Mouse (Mus musculus): ENCODE measurements at regions not wholly inside any gene's neighbourhood (a gene's known extent, or its start where the extent isn't known, plus 50 kb on each side); places are given as distances from the start of the nearest gene placed in this dataset.

- DNase-seq (ENCODE audit: low spot score): no peak
- H3K27me3 ChIP-seq (ENCODE audit: control insufficient read depth, insufficient read depth, low read length): no peaks in the 10 kb centered on the region
- 88% methylated on average over 5 of the region's 5 CpGs for WGBS
These were observed 74.5 kb upstream of the Cdon start for GRCm38 (mm10) chr9:35346378-35346777.

GRCm38 (mm10) chr9:35350046-35350552 lies 70.8 kb upstream of the Cdon start:
- Histone ChIP-seq H3K27ac (ENCODE audit: low read depth, low read length) (no peak overlapping the region), H3K9ac (ENCODE audit: low read length) (no peak overlapping the region), H3K27me3 (ENCODE audit: control insufficient read depth, insufficient read depth, low read length) (no peaks in the 10 kb centered on the region), H3K4me2 (ENCODE audit: low read depth, low read length, severe bottlenecking) (no peak overlapping the region), H3K9me3 (ENCODE audit: control insufficient read depth, low read length) (no peaks in the 10 kb centered on the region), H3K4me3 (ENCODE audit: low read depth, low read length) (no peak overlapping the region), H3K4me1 (replicated peaks; ENCODE audit: control insufficient read depth, insufficient read depth, low read length) (no peaks in the 10 kb centered on the region; the same call in 1 of the 2 replicates), H3K36me3 (ENCODE audit: control insufficient read depth, insufficient read depth, low read length) (no peaks in the 10 kb centered on the region)
- DNase-seq (ENCODE audit: low spot score): no peak
- ATAC-seq (replicated peaks; ENCODE audit: low FRiP score): no peak
- WGBS: 84% methylated on average over 2 of the region's 2 CpGs

More at GRCm38 (mm10) chr9:35346378-35346777, 74.5 kb upstream of the Cdon start:
- no peak overlapping the region for H3K4me3 ChIP-seq (ENCODE audit: low read depth, low read length)
- no peaks in the 10 kb centered on the region for H3K9me3 ChIP-seq (ENCODE audit: control insufficient read depth, low read length)
- no peak overlapping the region for H3K27ac ChIP-seq (ENCODE audit: low read depth, low read length)
- no peak overlapping the region for H3K4me2 ChIP-seq (ENCODE audit: low read depth, low read length, severe bottlenecking)
- no peak overlapping the region for H3K9ac ChIP-seq (ENCODE audit: low read length)
- peaks cover 6% of the 10 kb centered on the region for H3K4me1 ChIP-seq (replicated peaks; ENCODE audit: control insufficient read depth, insufficient read depth, low read length)
- no peaks in the 10 kb centered on the region for H3K36me3 ChIP-seq (ENCODE audit: control insufficient read depth, insufficient read depth, low read length)
- no peak for ATAC-seq (replicated peaks; ENCODE audit: low FRiP score)

GRCm38 (mm10) chr9:35351576-35351975 lies 69.4 kb upstream of the Cdon start:
- WGBS: 84% methylated on average over 5 of the region's 5 CpGs
- Histone ChIP-seq H3K4me1 (replicated peaks; ENCODE audit: control insufficient read depth, insufficient read depth, low read length) (no peaks in the 10 kb centered on the region; the same call in 1 of the 2 replicates), H3K27ac (ENCODE audit: low read depth, low read length) (no peak overlapping the region), H3K9ac (ENCODE audit: low read length) (no peak overlapping the region), H3K27me3 (ENCODE audit: control insufficient read depth, insufficient read depth, low read length) (no peaks in the 10 kb centered on the region), H3K4me3 (ENCODE audit: low read depth, low read length) (no peak overlapping the region), H3K4me2 (ENCODE audit: low read depth, low read length, severe bottlenecking) (no peak overlapping the region), H3K36me3 (ENCODE audit: control insufficient read depth, insufficient read depth, low read length) (no peaks in the 10 kb centered on the region), H3K9me3 (ENCODE audit: control insufficient read depth, low read length) (no peaks in the 10 kb centered on the region)
- DNase-seq (ENCODE audit: low spot score) (no peak), ATAC-seq (replicated peaks; ENCODE audit: low FRiP score) (no peak)

GRCm38 (mm10) chr9:35354652-35355130 lies 66.2 kb upstream of the Cdon start:
- H3K27me3 ChIP-seq (ENCODE audit: control insufficient read depth, insufficient read depth, low read length): no peaks in the 10 kb centered on the region
- ATAC-seq (replicated peaks; ENCODE audit: low FRiP score) (peak; percentile 61), DNase-seq (ENCODE audit: low spot score) (no peak)
- H3K27ac ChIP-seq (ENCODE audit: low read depth, low read length): no peak overlapping the region
- no peaks in the 10 kb centered on the region; the same call in 1 of the 2 replicates for H3K4me1 ChIP-seq (replicated peaks; ENCODE audit: control insufficient read depth, insufficient read depth, low read length)
- H3K4me2 ChIP-seq (ENCODE audit: low read depth, low read length, severe bottlenecking): no peak overlapping the region
- 73% methylated on average over 7 of the region's 7 CpGs for WGBS
- no peaks in the 10 kb centered on the region for H3K36me3 ChIP-seq (ENCODE audit: control insufficient read depth, insufficient read depth, low read length)
- H3K9ac ChIP-seq (ENCODE audit: low read length): no peak overlapping the region
- H3K9me3 ChIP-seq (ENCODE audit: control insufficient read depth, low read length): no peaks in the 10 kb centered on the region
- no peak overlapping the region for H3K4me3 ChIP-seq (ENCODE audit: low read depth, low read length)

- WGBS: 74% methylated on average over 6 of the region's 6 CpGs
These were observed 61.2 kb upstream of the Cdon start for GRCm38 (mm10) chr9:35359699-35360098.

GRCm38 (mm10) chr9:35360139-35361100 lies 60.5 kb upstream of the Cdon start:
- 0 out of 2 replicates have a peak overlapping the region, but pooled peaks have one; percentile 33 for H3K27ac ChIP-seq (ENCODE audit: low read depth, low read length)
- 47% methylated on average over 6 of the region's 6 CpGs for WGBS

More at GRCm38 (mm10) chr9:35359699-35360098, 61.2 kb upstream of the Cdon start:
- DNase-seq (ENCODE audit: low spot score) (no peak), ATAC-seq (replicated peaks; ENCODE audit: low FRiP score) (no peak)
- Histone ChIP-seq H3K4me3 (ENCODE audit: low read depth, low read length) (no peak overlapping the region), H3K27me3 (ENCODE audit: control insufficient read depth, insufficient read depth, low read length) (no peaks in the 10 kb centered on the region), H3K4me2 (ENCODE audit: low read depth, low read length, severe bottlenecking) (no peak overlapping the region), H3K9ac (ENCODE audit: low read length) (no peak overlapping the region), H3K36me3 (ENCODE audit: control insufficient read depth, insufficient read depth, low read length) (no peaks in the 10 kb centered on the region), H3K27ac (ENCODE audit: low read depth, low read length) (no peak overlapping the region), H3K4me1 (replicated peaks; ENCODE audit: control insufficient read depth, insufficient read depth, low read length) (peaks cover 6% of the 10 kb centered on the region), H3K9me3 (ENCODE audit: control insufficient read depth, low read length) (no peaks in the 10 kb centered on the region)

GRCm38 (mm10) chr9:35361432-35361831 lies 59.5 kb upstream of the Cdon start:
- Histone ChIP-seq H3K9me3 (ENCODE audit: control insufficient read depth, low read length) (no peaks in the 10 kb centered on the region), H3K4me1 (replicated peaks; ENCODE audit: control insufficient read depth, insufficient read depth, low read length) (peaks cover 6% of the 10 kb centered on the region; the same call in 1 of the 2 replicates), H3K4me2 (ENCODE audit: low read depth, low read length, severe bottlenecking) (no peak overlapping the region), H3K27me3 (ENCODE audit: control insufficient read depth, insufficient read depth, low read length) (no peaks in the 10 kb centered on the region), H3K36me3 (ENCODE audit: control insufficient read depth, insufficient read depth, low read length) (no peaks in the 10 kb centered on the region), H3K27ac (ENCODE audit: low read depth, low read length) (no peak overlapping the region), H3K9ac (ENCODE audit: low read length) (no peak overlapping the region), H3K4me3 (ENCODE audit: low read depth, low read length) (no peak overlapping the region)
- no peak for ATAC-seq (replicated peaks; ENCODE audit: low FRiP score)
- WGBS: 44% methylated on average over 4 of the region's 4 CpGs
- no peak for DNase-seq (ENCODE audit: low spot score)

More at GRCm38 (mm10) chr9:35360139-35361100, 60.5 kb upstream of the Cdon start:
- H3K4me3 ChIP-seq (ENCODE audit: low read depth, low read length): no peak overlapping the region
- H3K36me3 ChIP-seq (ENCODE audit: control insufficient read depth, insufficient read depth, low read length): no peaks in the 10 kb centered on the region
- DNase-seq (ENCODE audit: low spot score) (no peak), ATAC-seq (replicated peaks; ENCODE audit: low FRiP score) (peak; percentile 53; the same call in 1 of the 2 replicates)
- H3K9me3 ChIP-seq (ENCODE audit: control insufficient read depth, low read length): no peaks in the 10 kb centered on the region
- H3K4me1 ChIP-seq (replicated peaks; ENCODE audit: control insufficient read depth, insufficient read depth, low read length): peaks cover 6% of the 10 kb centered on the region; the same call in 1 of the 2 replicates
- no peak overlapping the region for H3K4me2 ChIP-seq (ENCODE audit: low read depth, low read length, severe bottlenecking)
- no peak overlapping the region for H3K9ac ChIP-seq (ENCODE audit: low read length)
- no peaks in the 10 kb centered on the region for H3K27me3 ChIP-seq (ENCODE audit: control insufficient read depth, insufficient read depth, low read length)

GRCm38 (mm10) chr9:35362276-35362675 lies 58.7 kb upstream of the Cdon start:
- Histone ChIP-seq H3K9me3 (ENCODE audit: control insufficient read depth, low read length) (no peaks in the 10 kb centered on the region), H3K27ac (ENCODE audit: low read depth, low read length) (no peak overlapping the region), H3K4me2 (ENCODE audit: low read depth, low read length, severe bottlenecking) (no peak overlapping the region), H3K36me3 (ENCODE audit: control insufficient read depth, insufficient read depth, low read length) (no peaks in the 10 kb centered on the region), H3K27me3 (ENCODE audit: control insufficient read depth, insufficient read depth, low read length) (no peaks in the 10 kb centered on the region), H3K9ac (ENCODE audit: low read length) (no peak overlapping the region), H3K4me3 (ENCODE audit: low read depth, low read length) (no peak overlapping the region), H3K4me1 (replicated peaks; ENCODE audit: control insufficient read depth, insufficient read depth, low read length) (peaks cover 6% of the 10 kb centered on the region; the same call in 1 of the 2 replicates)
- no peak for DNase-seq (ENCODE audit: low spot score)
- ATAC-seq (replicated peaks; ENCODE audit: low FRiP score): no peak
- 71% methylated on average over 7 of the region's 7 CpGs for WGBS

Measured in forebrain, embryonic 11.5 days (tissue).